Mouse (Mus musculus) gonadal fat pad, adult 2 months (tissue): ENCODE results near the gene Siva1. TPM values are rescaled to one million over a fixed set of nuclear protein-coding genes. Genes with fewer than 3 reads are reported as not detected.

Experiments
- DNase-seq: peaks from one replicate; pipeline ENCODE4 v3.0.0-alpha.2; 2012; ENCODE audit warnings: low read depth
- polyA plus RNA-seq: library from polyadenylated mRNA; depleted of rRNA; stranded (reverse); fragments of >200 nt; gene quantifications from 2 replicates; pipeline ENCODE4 v1.2.3, GENCODE M21; 2012

Gene Siva1
- polyA plus RNA-seq, 1 experiment = 35.3 TPM

GRCm38 (mm10) chr12:112659109-112659508, 14.6 kb downstream of the Siva1 start:
- DNase-seq = no peak

- DNase-seq = no peak
Measured at GRCm38 (mm10) chr12:112660576-112661326, 16.3 kb downstream of the Siva1 start.

GRCm38 (mm10) chr12:112661327-112661605, 16.8 kb downstream of the Siva1 start:
- DNase-seq = no peak

- no peak for DNase-seq
Measured at GRCm38 (mm10) chr12:112661851-112662250, 17.4 kb downstream of the Siva1 start.

- DNase-seq = no peak
Measured at GRCm38 (mm10) chr12:112663303-112663702, 18.8 kb downstream of the Siva1 start.

GRCm38 (mm10) chr12:112663716-112664115, 19.2 kb downstream of the Siva1 start:
- no peak for DNase-seq

GRCm38 (mm10) chr12:112664124-112664523, 19.6 kb downstream of the Siva1 start:
- no peak for DNase-seq

GRCm38 (mm10) chr12:112664656-112665055, 20.2 kb downstream of the Siva1 start:
- no peak for DNase-seq

GRCm38 (mm10) chr12:112665445-112665844, 21.0 kb downstream of the Siva1 start:
- DNase-seq = no peak

GRCm38 (mm10) chr12:112665881-112666544, 21.5 kb downstream of the Siva1 start:
- DNase-seq = no peak

- no peak for DNase-seq
Measured at GRCm38 (mm10) chr12:112667619-112668297, 23.3 kb downstream of the Siva1 start.

- no peak for DNase-seq
Measured at GRCm38 (mm10) chr12:112670718-112671393, 26.4 kb downstream of the Siva1 start.

- DNase-seq = no peak
Measured at GRCm38 (mm10) chr12:112671891-112672290, 27.4 kb downstream of the Siva1 start.

- no peak for DNase-seq
Measured at GRCm38 (mm10) chr12:112672744-112673575, 28.5 kb downstream of the Siva1 start.

GRCm38 (mm10) chr12:112673576-112674091, 29.2 kb downstream of the Siva1 start:
- no peak for DNase-seq

GRCm38 (mm10) chr12:112674132-112675011, 29.9 kb downstream of the Siva1 start, which contains the start of gene Akt1:
Gene Akt1 (minus strand): TSS chr12:112674884.
- no peak for DNase-seq

GRCm38 (mm10) chr12:112675245-112676035, 31.0 kb downstream of the Siva1 start:
- no peak for DNase-seq

- no peak for DNase-seq
Measured at GRCm38 (mm10) chr12:112677076-112677475, 32.6 kb downstream of the Siva1 start.

- DNase-seq = no peak
Measured at GRCm38 (mm10) chr12:112677943-112678554, 33.6 kb downstream of the Siva1 start.
